Mouse (Mus musculus) lung, postnatal 36 days (tissue): ENCODE measurements at regions not wholly inside any gene's neighbourhood (a gene's known extent, or its start where the extent isn't known, plus 50 kb on each side); places are given as distances from the start of the nearest gene placed in this dataset.
A peak's percentile ranks its signal among the peaks of the same experiment; 100 is the strongest.

Source experiments
- DNase-seq: peaks from one replicate; pipeline ENCODE4 v3.0.0; 2022; ENCODE audit warnings: mixed read lengths

GRCm38 (mm10) chr19:59761218-59761617 lies 182.2 kb downstream of the Rab11fip2 start:
- DNase-seq: no peak

- no peak for DNase-seq
Observed at GRCm38 (mm10) chr19:59784401-59785046, 158.9 kb downstream of the Rab11fip2 start.

- no peak for DNase-seq
Observed at GRCm38 (mm10) chr19:59831304-59831703, 112.2 kb downstream of the Rab11fip2 start.

DNA sequence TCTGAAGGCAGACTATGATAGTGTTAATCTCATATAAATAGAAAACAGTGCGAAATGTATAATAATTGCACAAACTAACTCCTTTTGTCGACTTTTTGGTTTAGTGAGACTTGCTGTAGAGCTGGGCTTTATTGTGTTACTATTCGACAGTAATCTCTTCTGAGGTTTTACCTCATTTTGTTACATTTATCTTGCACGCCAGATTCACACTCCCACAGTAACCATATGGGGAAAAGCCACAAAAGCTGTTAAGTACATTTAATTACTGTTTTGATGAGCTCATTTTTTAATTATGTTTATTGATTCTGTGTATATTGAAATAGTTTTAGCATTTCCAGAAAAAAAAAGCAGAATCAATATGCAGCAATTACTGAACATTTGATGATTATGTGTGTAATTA lies 106.3 kb downstream of the Rab11fip2 start:
- no peak for DNase-seq

GRCm38 (mm10) chr19:59837628-59838027 lies 105.8 kb downstream of the Rab11fip2 start:
- DNase-seq: no peak

GRCm38 (mm10) chr19:59844270-59844669 lies 99.2 kb downstream of the Rab11fip2 start:
- peak; percentile 91 for DNase-seq

DNA sequence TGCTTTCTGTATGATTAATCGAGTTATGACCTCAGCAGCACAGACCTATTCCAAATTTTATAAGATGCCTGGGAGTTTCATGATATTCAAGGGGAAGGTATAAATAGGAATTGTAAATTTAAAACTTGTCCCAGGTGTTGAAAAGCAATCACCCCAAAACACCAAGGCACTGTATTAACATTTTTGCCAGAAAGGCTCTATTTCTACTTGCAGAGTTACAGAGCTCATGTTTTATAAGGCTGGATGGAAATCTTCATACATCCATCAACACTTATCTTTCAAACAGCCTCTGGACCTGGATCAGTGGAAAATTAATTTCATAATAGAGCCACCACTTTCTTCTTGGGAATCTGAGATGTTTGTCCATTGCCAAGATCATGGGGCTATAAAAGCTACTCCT lies 96.6 kb downstream of the Rab11fip2 start:
- no peak for DNase-seq

DNA sequence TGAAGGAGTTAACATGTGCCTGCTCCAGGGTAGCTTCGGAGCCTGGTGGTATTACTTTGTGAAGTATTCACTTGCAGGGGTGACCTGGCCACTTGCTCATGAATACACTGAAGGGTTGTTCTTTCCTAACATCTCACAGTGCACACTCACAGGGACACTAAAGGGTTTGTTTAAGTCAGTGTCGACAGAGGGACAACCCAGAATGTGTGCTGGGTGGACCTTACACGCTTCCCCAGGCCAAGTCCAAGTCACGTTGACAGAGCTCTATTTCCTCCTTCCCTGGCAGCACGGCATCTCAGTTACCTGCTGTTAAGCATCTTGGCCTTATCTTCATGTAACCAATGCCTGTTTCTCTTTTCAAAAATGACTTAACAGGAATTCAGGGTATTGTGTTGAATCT lies 92.8 kb downstream of the Rab11fip2 start:
- no peak for DNase-seq

GRCm38 (mm10) chr19:59852011-59852738 lies 91.3 kb downstream of the Rab11fip2 start:
- no peak for DNase-seq
